9 mouse cellular contexts compared by ENCODE assay signal in the genomic region with DNA sequence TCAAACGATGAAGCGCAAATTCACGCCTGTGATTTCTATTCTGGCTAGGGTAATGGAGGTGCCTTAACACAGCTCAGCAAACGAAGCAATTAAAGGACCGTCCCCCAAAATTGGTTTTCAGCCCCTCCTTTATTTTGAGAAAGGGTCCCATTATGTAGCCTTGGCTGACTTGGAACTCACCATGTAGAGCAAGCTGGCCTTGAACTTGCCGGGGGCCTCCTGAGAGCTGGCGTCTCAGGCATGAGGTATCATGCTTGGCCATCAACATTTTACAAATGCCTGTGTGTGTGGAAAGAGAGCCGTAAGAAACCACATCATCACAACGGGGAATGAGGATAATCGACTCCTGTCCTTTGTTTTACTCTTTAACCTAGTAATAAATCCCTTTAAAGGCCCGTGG. TPM values are rescaled to one million over a fixed set of nuclear protein-coding genes. Genes with fewer than 3 reads are reported as not detected.
A peak's percentile ranks its signal among the peaks of the same experiment; 100 is the strongest.
DNase-seq lines count a peak whose midpoint lies in the region; ATAC-seq and TF ChIP-seq lines count a peak whose summit lies in the region.
"Had no signal": no experiment of that assay in that cellular context is flagged by ENCODE, and none has a peak within 500 bp of the region (broad histone marks: within the 10 kb centered on the region; RNA-seq: fewer than 3 reads in every experiment).

No protein-coding gene starts in this region.

- no peaks in the 10 kb centered on the region for H3K36me3 ChIP-seq in hindbrain, embryonic 13.5 days
- H3K36me3 ChIP-seq in midbrain, embryonic 13.5 days: no peaks in the 10 kb centered on the region

- DNase-seq in gastrocnemius, adult 2 months: no peak
- DNase-seq in gastrocnemius, postnatal 4 days (ENCODE audit: low spot score in 2 of 2): no peak
- peak; percentile 46 for DNase-seq in brain, embryonic 14.5 days (ENCODE audit: low read depth)
- DNase-seq in right cerebral cortex, adult 2 months (ENCODE audit: low spot score in 2 of 2): no peak
- DNase-seq in kidney, adult 11 months: no peak
- no peak for DNase-seq in adrenal gland, postnatal 36 days
- DNase-seq: lung, postnatal 4 days had no signal

- H3K9ac ChIP-seq in hindbrain, embryonic 13.5 days: no peak overlapping the region
- H3K9ac ChIP-seq in midbrain, embryonic 13.5 days (replicated peaks): no peak overlapping the region

- H3K4me2 ChIP-seq in hindbrain, embryonic 13.5 days: peak overlapping the region; percentile 48; the same call in 1 of the 2 replicates
- peak overlapping the region; percentile 43 for H3K4me2 ChIP-seq in midbrain, embryonic 13.5 days (replicated peaks)

- peaks cover 38% of the 10 kb centered on the region for H3K4me1 ChIP-seq in hindbrain, embryonic 13.5 days (replicated peaks)
- peaks cover 36% of the 10 kb centered on the region for H3K4me1 ChIP-seq in midbrain, embryonic 13.5 days (replicated peaks)

- ATAC-seq in hindbrain, embryonic 13.5 days (ENCODE audit: low FRiP score): no peak
- no peak for ATAC-seq in midbrain, embryonic 13.5 days

- H3K4me3 ChIP-seq in gastrocnemius, adult 2 months: peak overlapping the region; percentile 63
- no peak overlapping the region for H3K4me3 ChIP-seq in hindbrain, embryonic 13.5 days
- no peak overlapping the region; the same call in 1 of the 2 replicates for H3K4me3 ChIP-seq in midbrain, embryonic 13.5 days (replicated peaks)

- intact Hi-C loops in gastrocnemius, adult 2 months (cut with DNase I): no loop called here

- TF ChIP-seq CTCF in gastrocnemius, adult 2 months (IDR thresholded peaks at IDR 0.05): no peak
- no peak for TF ChIP-seq CTCF in brain, embryonic 14.5 days (IDR thresholded peaks at IDR 0.05; ENCODE audit: borderline replicate concordance, extremely low read depth, insufficient read depth, insufficient read length)

- H3K9me3 ChIP-seq in hindbrain, embryonic 13.5 days: no peaks in the 10 kb centered on the region
- H3K9me3 ChIP-seq in midbrain, embryonic 13.5 days: no peaks in the 10 kb centered on the region

- peak overlapping the region; percentile 86; the same call in 1 of the 2 replicates for H3K27ac ChIP-seq in gastrocnemius, adult 2 months
- H3K27ac ChIP-seq in hindbrain, embryonic 13.5 days: peak overlapping the region; percentile 20; the same call in 1 of the 2 replicates
- H3K27ac ChIP-seq in midbrain, embryonic 13.5 days: 0 out of 2 replicates have a peak overlapping the region, but pooled peaks have one; percentile 73

- peaks cover 8% of the 10 kb centered on the region; the same call in 1 of the 2 replicates for H3K27me3 ChIP-seq in hindbrain, embryonic 13.5 days
- H3K27me3 ChIP-seq in midbrain, embryonic 13.5 days: no peaks in the 10 kb centered on the region

- no peak for TF ChIP-seq POLR2A in brain, embryonic 14.5 days (IDR thresholded peaks at IDR 0.05; ENCODE audit: borderline replicate concordance, extremely low read depth, insufficient read depth, insufficient read length, poor library complexity, severe bottlenecking)

- WGBS in hindbrain, embryonic 13.5 days: 29% methylated on average over 11 of the region's 11 CpGs
- WGBS in midbrain, embryonic 13.5 days: 26% methylated on average over 11 of the region's 11 CpGs

RNA-seq across cellular contexts. Expression of a gene that starts 23.5 kb away (rescaled TPM):
- 10 to 100 TPM; 13.8 to 35.2 TPM for total RNA-seq in gastrocnemius, adult 2 months (2021)
- total RNA-seq in gastrocnemius, postnatal 4 days (2021): 10 to 100 TPM; 21.4 to 21.8 TPM
- 11.4 and 15.6 TPM in 2 replicates for polyA plus RNA-seq in brain, embryonic 14.5 days (2012; rRNA removed)
- 12.7 and 13.8 TPM in 2 replicates for polyA plus RNA-seq in hindbrain, embryonic 13.5 days (2015; fragmentation: Nextera tagmentation; extraction: Ambion mirVana)
- 13.4 and 15.4 TPM in 2 replicates for polyA plus RNA-seq in midbrain, embryonic 13.5 days (2015; fragmentation: Nextera tagmentation; extraction: Ambion mirVana)
- total RNA-seq in adrenal gland, postnatal 36 days (2021): 100 to 1,000 TPM; 162 to 206 TPM

Comparison
In these comparisons a context has a peak if more than half of its experiments do, and no peak if none do; other contexts are left out.
1. H3K27ac ChIP-seq: peak in every context shown above with its lines; median percentile 86 in gastrocnemius, adult 2 months; 73 in midbrain, embryonic 13.5 days; 20 in hindbrain, embryonic 13.5 days.
2. RNA of a gene that starts 23.5 kb away (total RNA-seq): 162 to 206 TPM in adrenal gland, postnatal 36 days; 13.8 to 35.2 TPM in gastrocnemius, adult 2 months and 21.4 to 21.8 TPM in gastrocnemius, postnatal 4 days; every median in the first group is over 4 times any median in the second.